Mouse (Mus musculus) kidney, adult 2 months (tissue): ENCODE results near the gene Map1lc3a.

Source experiments
- CTCF ChIP-seq: fragments of 200-500 bp; conservative IDR thresholded peaks from 2 replicates; pipeline ENCODE4 v1.5.1; 2011; ENCODE audit warnings: low read depth, mild to moderate bottlenecking, control low read depth, low read length, moderate library complexity, mixed read lengths; ENCODE audit not compliant: insufficient read depth, insufficient read length
- POLR2A ChIP-seq: fragments of 200-500 bp; IDR thresholded peaks from one replicate; pipeline ENCODE4 v1.6.1; 2011; ENCODE audit warnings: low read depth, low read length, control low read depth

- TF ChIP-seq CTCF (no peak), POLR2A (no peak)
Observed at GRCm38 (mm10) chr2:155299563-155299962, 23.5 kb downstream of the Map1lc3a start.
